Comparison of ENCODE assay signal across 8 mouse cellular contexts in genomic region chr16:55969147-55969546, GRCm38 (mm10). TPM values are rescaled to one million over a fixed set of nuclear protein-coding genes. Genes with fewer than 3 reads are reported as not detected.
A peak's percentile ranks its signal among the peaks of the same experiment; 100 is the strongest.
DNase-seq lines count a peak whose midpoint lies in the region; ATAC-seq and TF ChIP-seq lines count a peak whose summit lies in the region.

No protein-coding gene starts in this region.

- peak overlapping the region; percentile 51; the same call in 1 of the 2 replicates for H3K4me3 ChIP-seq in G1E (ENCODE audit: low read depth, low read length)

- H3K36me3 ChIP-seq in G1E (replicated peaks): peaks cover 52% of the 10 kb centered on the region

- H3K27me3 ChIP-seq in G1E (ENCODE audit: insufficient read depth, low read length): no peaks in the 10 kb centered on the region

- TF ChIP-seq CTCF in G1E (IDR thresholded peaks at IDR 0.05; ENCODE audit: low read depth, low read length): no peak

- H3K4me1 ChIP-seq in G1E (ENCODE audit: insufficient read depth, low read depth, low read length): peaks cover 57% of the 10 kb centered on the region

- DNase-seq in heart, postnatal 4 days: peak; percentile 66
- no peak for DNase-seq in heart, adult 9 months (ENCODE audit: low spot score in 2 of 2)
- DNase-seq in 416B (ENCODE audit: low read depth): peak; percentile 84
- peak; percentile 15 for DNase-seq in G1E (ENCODE audit: low spot score)
- peak; percentile 29 for DNase-seq in gastrocnemius, postnatal 10 days
- DNase-seq in lung, postnatal 25 days (ENCODE audit: low spot score): peak; percentile 28
- no peak for DNase-seq in layer of hippocampus, postnatal 14 days (ENCODE audit: low spot score in 2 of 2)

- ATAC-seq in G1E (ENCODE audit: extremely low read depth, insufficient number of reproducible peaks, low FRiP score, poor library complexity, severe bottlenecking): no peak
- ATAC-seq in granulocyte monocyte progenitor cell, adult 5-6 weeks (replicated peaks; ENCODE audit: poor library complexity, severe bottlenecking): no peak; the same call in 1 of the 2 replicates

- H3K9me3 ChIP-seq in G1E (replicated peaks): no peaks in the 10 kb centered on the region

RNA-seq across cellular contexts. Expression of gene Rpl24, which starts 3.1 kb away (rescaled TPM):
- 100 to 1,000 TPM; 714 to 743 TPM for total RNA-seq in heart, postnatal 4 days (2021)
- total RNA-seq in G1E (2014; fragmentation: Nextera tagmentation) (410 and 496 TPM in 2 replicates), G1E (2017) (1,331 and 1,386 TPM in 2 replicates)
- 62.5 and 148 TPM in 2 replicates for polyA plus RNA-seq in G1E (2012)
- 100 to 1,000 TPM; 823 to 845 TPM for total RNA-seq in gastrocnemius, postnatal 10 days (2021)
- 100 to 1,000 TPM; 389 to 404 TPM for total RNA-seq in layer of hippocampus, postnatal 14 days (2021)
- total RNA-seq in granulocyte monocyte progenitor cell, adult 5-6 weeks (2014; fragmentation: Nextera tagmentation): 1,672 and 1,793 TPM in 2 replicates
- 1,306 and 1,376 TPM in 2 replicates for total RNA-seq in granulocyte monocyte progenitor cell, adult 5-6 weeks (2017)

RNA-seq across cellular contexts. Expression of gene Zbtb11, which starts 4.5 kb away (rescaled TPM):
- total RNA-seq in heart, postnatal 4 days (2021): 10 to 100 TPM in 1 of 2 experiments, 1 to 10 TPM in 1; 8.8 to 10.4 TPM
- total RNA-seq in G1E (2014; fragmentation: Nextera tagmentation): 37.0 and 37.6 TPM in 2 replicates
- total RNA-seq in G1E (2017): 35.1 and 42.3 TPM in 2 replicates
- 6.8 TPM in 2 replicates for polyA plus RNA-seq in G1E (2012)
- total RNA-seq in gastrocnemius, postnatal 10 days (2021): 1 to 10 TPM; 6.5 to 9.1 TPM
- total RNA-seq in layer of hippocampus, postnatal 14 days (2021): 10 to 100 TPM; 37.4 to 37.9 TPM
- total RNA-seq in granulocyte monocyte progenitor cell, adult 5-6 weeks (2014; fragmentation: Nextera tagmentation): 28.3 and 30.6 TPM in 2 replicates
- 41.1 and 48.1 TPM in 2 replicates for total RNA-seq in granulocyte monocyte progenitor cell, adult 5-6 weeks (2017)

RNA-seq across cellular contexts. Expression of gene Cep97, which starts 34.5 kb away (rescaled TPM):
- total RNA-seq in heart, postnatal 4 days (2021): 1 to 10 TPM; 4.7 to 6.3 TPM
- total RNA-seq in G1E (2014; fragmentation: Nextera tagmentation) (17.4 and 17.6 TPM in 2 replicates), G1E (2017) (17.3 and 24.6 TPM in 2 replicates)
- 5.8 and 11.4 TPM in 2 replicates for polyA plus RNA-seq in G1E (2012)
- total RNA-seq in gastrocnemius, postnatal 10 days (2021): 1 to 10 TPM; 3.2 to 5.5 TPM
- total RNA-seq in layer of hippocampus, postnatal 14 days (2021): 10 to 100 TPM; 11.5 to 14.1 TPM
- total RNA-seq in granulocyte monocyte progenitor cell, adult 5-6 weeks (2014; fragmentation: Nextera tagmentation): 15.2 and 16.5 TPM in 2 replicates
- 17.0 and 25.5 TPM in 2 replicates for total RNA-seq in granulocyte monocyte progenitor cell, adult 5-6 weeks (2017)

Comparison
In these comparisons a context has a peak if more than half of its experiments do, and no peak if none do; other contexts are left out.
1. DNase-seq: peak in heart, postnatal 4 days (single experiment), 416B (single experiment), G1E (single experiment), gastrocnemius, postnatal 10 days (single experiment) and lung, postnatal 25 days (single experiment); none in heart, adult 9 months (0 of 2) and layer of hippocampus, postnatal 14 days (0 of 2).